Mouse (Mus musculus) neural tube, embryonic 13.5 days (tissue): ENCODE measurements around the gene Dnajb6. TPM values are rescaled to one million over a fixed set of nuclear protein-coding genes. Genes with fewer than 3 reads are reported as not detected.

Experiments
- ATAC-seq: fragments of 200-750 bp; cut with Nextera tagmentation; 2 replicates; pipeline ENCODE4 v1.8.0; 2017; ENCODE audit warnings: low read depth, mild to moderate bottlenecking, moderate TSS enrichment, moderate library complexity
- H3K27ac ChIP-seq: fragments of 300-500 bp; sonication (generic); replicated peaks from 2 replicates; pipeline ENCODE4 v1.5.1; 2015; ENCODE audit warnings: moderate library complexity, mild to moderate bottlenecking, inconsistent platforms
- H3K27me3 ChIP-seq: fragments of 300-500 bp; sonication (generic); 2 replicates; pipeline ENCODE4 v1.6.1; 2015; ENCODE audit warnings: mild to moderate bottlenecking, inconsistent platforms
- H3K36me3 ChIP-seq: fragments of 300-500 bp; sonication (generic); 2 replicates; pipeline ENCODE4 v1.6.1; 2015; ENCODE audit warnings: mild to moderate bottlenecking, inconsistent platforms
- H3K4me1 ChIP-seq: fragments of 300-500 bp; sonication (generic); replicated peaks from 2 replicates; pipeline ENCODE4 v1.6.1; 2015; ENCODE audit warnings: inconsistent platforms
- H3K4me2 ChIP-seq: fragments of 300-500 bp; sonication (generic); 2 replicates; pipeline ENCODE4 v1.6.1; 2015; ENCODE audit warnings: inconsistent platforms, mild to moderate bottlenecking, moderate library complexity
- H3K4me3 ChIP-seq: fragments of 300-500 bp; sonication (generic); 2 replicates; pipeline ENCODE4 v1.5.1; 2015; ENCODE audit warnings: mild to moderate bottlenecking, inconsistent platforms
- H3K9ac ChIP-seq: fragments of 300-500 bp; sonication (generic); 2 replicates; pipeline ENCODE4 v1.6.1; 2015; ENCODE audit warnings: moderate library complexity, mild to moderate bottlenecking, inconsistent platforms
- H3K9me3 ChIP-seq: fragments of 300-500 bp; sonication (generic); 2 replicates; pipeline ENCODE4 v1.6.1; 2016; ENCODE audit warnings: inconsistent platforms
- WGBS: fragments of 180-500 bp; shearing (Covaris S2); methylation state at CpG from one replicate; pipeline ENCODE4 v1.1.7; 2015; 5-methylcytosine and 5-hydroxymethylcytosine counted together
- polyA plus RNA-seq: library from polyadenylated mRNA; unstranded; fragments of >200 nt; fragmentation: Nextera tagmentation; extraction: Ambion mirVana; gene quantifications from 2 replicates; pipeline ENCODE4 v1.2.1, GENCODE M21; 2015

The Dnajb6 gene
- polyA plus RNA-seq, 1 experiment from 2014 or later: 306 TPM

DNA sequence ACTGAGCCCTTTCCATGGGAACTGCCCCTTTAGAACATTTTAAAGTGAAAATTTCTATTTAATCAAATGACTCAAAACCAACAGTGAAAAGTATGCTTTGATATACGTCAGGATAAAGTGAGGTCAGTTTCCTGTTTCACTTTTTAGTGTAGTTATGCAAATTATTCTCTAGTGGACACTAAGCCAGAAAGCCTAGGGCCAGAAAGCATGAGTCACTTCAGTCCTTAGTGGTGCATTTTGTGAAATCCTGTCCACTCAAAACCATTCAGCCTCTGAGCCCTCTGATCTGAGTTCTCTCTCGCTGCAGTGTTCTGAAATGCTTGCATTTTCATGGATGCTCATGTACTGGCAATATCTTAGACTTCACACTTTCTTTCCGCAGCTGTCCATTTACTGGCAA lies 126.0 kb downstream of the Dnajb6 start:
- 88% methylated on average over 3 of the region's 3 CpGs for WGBS
- no peak overlapping the region for H3K9ac ChIP-seq
- H3K4me2 ChIP-seq: no peak overlapping the region
- no peaks in the 10 kb centered on the region for H3K36me3 ChIP-seq
- no peaks in the 10 kb centered on the region for H3K4me1 ChIP-seq
- H3K27ac ChIP-seq: no peak overlapping the region
- no peak overlapping the region for H3K4me3 ChIP-seq
- ATAC-seq: no peak
- H3K27me3 ChIP-seq: no peaks in the 10 kb centered on the region
- no peaks in the 10 kb centered on the region for H3K9me3 ChIP-seq

DNA sequence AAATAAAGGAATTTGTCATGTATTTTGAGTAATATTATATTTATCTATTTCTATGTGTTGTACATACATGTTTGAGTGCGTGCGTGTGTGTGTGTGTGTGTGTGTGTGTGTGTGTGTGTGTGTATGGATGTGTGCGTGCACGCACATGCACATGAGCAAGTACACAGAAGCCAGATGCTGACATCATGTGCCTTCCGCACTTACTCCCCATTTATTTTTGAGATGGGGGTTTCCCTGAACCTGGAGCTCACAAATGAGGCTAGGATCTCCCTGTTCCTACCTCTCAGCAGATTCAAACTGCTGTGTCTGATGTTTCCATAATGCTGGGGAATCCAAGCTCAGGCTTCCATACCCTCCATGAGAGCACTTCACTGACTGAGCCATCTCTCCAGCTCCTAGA lies 126.9 kb downstream of the Dnajb6 start:
- Histone ChIP-seq H3K4me1 (no peaks in the 10 kb centered on the region), H3K36me3 (no peaks in the 10 kb centered on the region), H3K4me2 (no peak overlapping the region), H3K4me3 (no peak overlapping the region), H3K9me3 (no peaks in the 10 kb centered on the region), H3K27me3 (no peaks in the 10 kb centered on the region), H3K27ac (no peak overlapping the region), H3K9ac (no peak overlapping the region)
- 89% methylated on average over 5 of the region's 5 CpGs for WGBS
- ATAC-seq: no peak

DNA sequence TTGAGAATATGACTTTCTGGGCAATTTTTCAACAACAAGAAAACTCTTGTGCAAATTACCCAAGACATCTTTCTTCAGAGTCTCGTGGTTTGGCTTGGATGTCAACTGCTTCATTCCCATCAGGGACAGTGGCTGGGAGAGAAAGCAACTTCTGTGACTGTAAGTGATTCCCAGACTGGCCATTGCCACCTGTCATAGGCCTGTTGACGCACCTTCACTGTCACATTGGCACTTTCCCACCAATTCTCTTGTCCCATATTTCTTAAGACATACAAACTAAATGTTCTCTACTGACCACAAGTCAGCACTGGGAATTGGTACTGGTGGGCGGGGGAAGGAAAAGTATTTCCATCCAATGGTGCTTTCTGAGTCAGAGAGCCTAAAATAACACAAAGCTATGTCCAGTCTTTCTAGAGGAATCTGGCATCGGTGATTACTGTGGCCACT lies 128.8 kb downstream of the Dnajb6 start:
- no peak overlapping the region for H3K4me3 ChIP-seq
- no peaks in the 10 kb centered on the region for H3K27me3 ChIP-seq
- no peaks in the 10 kb centered on the region for H3K36me3 ChIP-seq
- H3K4me1 ChIP-seq: no peaks in the 10 kb centered on the region
- no peak overlapping the region for H3K9ac ChIP-seq
- H3K9me3 ChIP-seq: no peaks in the 10 kb centered on the region
- no peak overlapping the region for H3K27ac ChIP-seq
- no peak for ATAC-seq
- 82% methylated on average over 4 of the region's 4 CpGs for WGBS
- H3K4me2 ChIP-seq: no peak overlapping the region

DNA sequence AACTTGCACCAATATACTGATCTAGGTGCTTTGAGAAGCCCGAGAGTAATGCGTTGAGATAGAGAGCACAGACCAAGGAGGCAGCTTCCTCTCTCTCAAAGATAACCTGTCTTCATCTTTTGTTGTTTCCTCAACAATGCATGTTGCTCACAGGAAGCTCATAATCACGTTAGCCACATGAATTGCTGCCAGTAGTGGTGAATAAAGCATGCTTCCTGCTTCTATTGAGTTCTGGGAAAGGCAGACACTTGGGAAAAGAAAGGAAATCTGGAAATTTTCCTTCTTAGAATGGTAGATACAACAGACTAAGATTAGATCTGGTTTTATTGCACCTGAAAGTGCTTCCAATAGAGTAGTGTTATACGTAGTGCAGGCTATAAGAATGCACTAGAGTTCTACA lies 129.5 kb downstream of the Dnajb6 start:
- Histone ChIP-seq H3K36me3 (no peaks in the 10 kb centered on the region), H3K4me2 (no peak overlapping the region), H3K4me1 (no peaks in the 10 kb centered on the region), H3K9ac (no peak overlapping the region), H3K9me3 (no peaks in the 10 kb centered on the region), H3K4me3 (no peak overlapping the region), H3K27ac (no peak overlapping the region), H3K27me3 (no peaks in the 10 kb centered on the region)
- 78% methylated on average over 4 of the region's 4 CpGs for WGBS
- ATAC-seq: no peak

Other genes with a start within 250 kb of the Dnajb6 start
- 36.2 and 36.7 TPM in 2 replicates for gene Ube3c, start 166.4 kb upstream of the Dnajb6 start, polyA plus RNA-seq
- not detected in 2 replicates for gene Gm5129, start 248 bp downstream of the Dnajb6 start, polyA plus RNA-seq